15 mouse cellular contexts compared by ENCODE assay signal in the genomic region with DNA sequence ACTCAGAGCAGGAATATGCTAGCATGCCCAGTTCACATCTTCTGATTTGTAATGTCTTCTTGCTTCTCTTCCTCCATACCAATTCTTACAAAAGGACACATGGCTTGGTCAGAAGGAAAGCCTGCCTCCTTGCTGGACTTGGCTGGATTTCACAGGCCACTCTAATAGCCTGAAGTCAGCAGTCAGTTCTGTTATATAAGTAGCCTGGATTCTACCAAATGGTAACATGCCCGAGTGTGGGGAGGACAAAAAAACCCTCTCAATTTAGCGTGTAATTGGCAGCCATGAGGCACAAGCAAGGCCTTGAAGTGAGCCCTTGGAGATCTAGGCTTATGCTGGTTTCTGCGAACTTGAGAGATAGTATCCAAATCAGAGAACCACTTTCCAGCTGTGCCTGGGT. TPM values are rescaled to one million over a fixed set of nuclear protein-coding genes. Genes with fewer than 3 reads are reported as not detected.
DNase-seq lines count a peak whose midpoint lies in the region; ATAC-seq and TF ChIP-seq lines count a peak whose summit lies in the region.
"Had no signal": no experiment of that assay in that cellular context is flagged by ENCODE, and none has a peak within 500 bp of the region (broad histone marks: within the 10 kb centered on the region; RNA-seq: fewer than 3 reads in every experiment).

No protein-coding gene starts in this region.

- 87% methylated on average over 3 of the region's 3 CpGs for WGBS in kidney, embryonic 15.5 days
- WGBS in forebrain, embryonic 15.5 days = 88% methylated on average over 3 of the region's 3 CpGs
- 74% methylated on average over 3 of the region's 3 CpGs for WGBS in lung, adult 2 months

- H3K4me3 ChIP-seq in kidney, embryonic 15.5 days (replicated peaks) = no peak overlapping the region
- H3K4me3 ChIP-seq in forebrain, embryonic 15.5 days = no peak overlapping the region
- no peak overlapping the region for H3K4me3 ChIP-seq in lung, adult 2 months (replicated peaks; ENCODE audit: extremely low read depth, low read depth, low read length)
- H3K4me3 ChIP-seq: forebrain, embryonic 13.5 days; layer of hippocampus, adult 2 months; lung, embryonic 15.5 days; megakaryocyte, embryonic 14.5 days; neural tube, embryonic 13.5 days had no signal

- DNase-seq in cerebellum, postnatal 4 days (ENCODE audit: low spot score in 2 of 2) = no peak
- peak; percentile 46 to 63 for DNase-seq in kidney, adult 8-10 months
- DNase-seq in cerebellum, postnatal 25 days = peak; percentile 67 to 73
- no peak for DNase-seq in lung, adult 2 months
- DNase-seq in testis, postnatal 10 days (ENCODE audit: low spot score) = no peak
- DNase-seq: heart, postnatal 4 days; liver had no signal

- no peak overlapping the region for H3K9ac ChIP-seq in kidney, embryonic 15.5 days
- no peak overlapping the region for H3K9ac ChIP-seq in forebrain, embryonic 15.5 days (replicated peaks)
- H3K9ac ChIP-seq: forebrain, embryonic 13.5 days; lung, embryonic 15.5 days; neural tube, embryonic 13.5 days had no signal

- no peaks in the 10 kb centered on the region for H3K27me3 ChIP-seq in kidney, embryonic 15.5 days
- no peaks in the 10 kb centered on the region for H3K27me3 ChIP-seq in forebrain, embryonic 15.5 days
- H3K27me3 ChIP-seq: forebrain, embryonic 13.5 days; lung, embryonic 15.5 days; megakaryocyte, embryonic 14.5 days; neural tube, embryonic 13.5 days had no signal

- peak; percentile 70; the same call in 1 of the 2 replicates for ATAC-seq in cerebellum, adult (ENCODE audit: insufficient number of reproducible peaks, low FRiP score, low TSS enrichment)
- no peak for ATAC-seq in kidney, embryonic 15.5 days (replicated peaks; ENCODE audit: low FRiP score)
- ATAC-seq in forebrain, embryonic 15.5 days (replicated peaks) = no peak
- ATAC-seq: forebrain, embryonic 13.5 days had no signal

- no peaks in the 10 kb centered on the region for H3K9me3 ChIP-seq in kidney, embryonic 15.5 days (replicated peaks)
- H3K9me3 ChIP-seq in forebrain, embryonic 15.5 days = no peaks in the 10 kb centered on the region
- H3K9me3 ChIP-seq: forebrain, embryonic 13.5 days; lung, embryonic 15.5 days; megakaryocyte, embryonic 14.5 days; neural tube, embryonic 13.5 days had no signal

- H3K27ac ChIP-seq in kidney, embryonic 15.5 days = no peak overlapping the region
- H3K27ac ChIP-seq in forebrain, embryonic 15.5 days (replicated peaks) = no peak overlapping the region
- H3K27ac ChIP-seq: forebrain, embryonic 13.5 days; layer of hippocampus, adult 2 months; lung, embryonic 15.5 days; neural tube, embryonic 13.5 days had no signal

- H3K4me1 ChIP-seq in kidney, embryonic 15.5 days = peaks cover 19% of the 10 kb centered on the region; the same call in 1 of the 2 replicates
- H3K4me1 ChIP-seq in forebrain, embryonic 15.5 days = no peaks in the 10 kb centered on the region
- H3K4me1 ChIP-seq in lung, adult 2 months (ENCODE audit: control insufficient read depth, insufficient read depth, low read length) = no peaks in the 10 kb centered on the region
- H3K4me1 ChIP-seq: forebrain, embryonic 13.5 days; lung, embryonic 15.5 days; megakaryocyte, embryonic 14.5 days had no signal

- TF ChIP-seq CTCF in lung, adult 2 months (IDR thresholded peaks at IDR 0.05; ENCODE audit: insufficient read depth, low read length) = no peak

- TF ChIP-seq POLR2A in lung, adult 2 months (IDR thresholded peaks at IDR 0.05; ENCODE audit: borderline replicate concordance, extremely low read depth, low read depth, low read length) = no peak

- H3K4me2 ChIP-seq in kidney, embryonic 15.5 days = no peak overlapping the region
- H3K4me2 ChIP-seq in forebrain, embryonic 15.5 days (replicated peaks) = no peak overlapping the region
- H3K4me2 ChIP-seq: forebrain, embryonic 13.5 days; lung, embryonic 15.5 days; neural tube, embryonic 13.5 days had no signal

- peaks cover 81% of the 10 kb centered on the region for H3K36me3 ChIP-seq in kidney, embryonic 15.5 days
- peaks cover 68% of the 10 kb centered on the region for H3K36me3 ChIP-seq in forebrain, embryonic 15.5 days

RNA-seq across cellular contexts. Expression of a gene that starts 27.3 kb away (rescaled TPM):
- polyA plus RNA-seq in kidney, embryonic 15.5 days (2015; fragmentation: Nextera tagmentation; extraction: Ambion mirVana) = 165 and 173 TPM in 2 replicates
- 135 and 148 TPM in 2 replicates for polyA plus RNA-seq in forebrain, embryonic 15.5 days (2015; fragmentation: Nextera tagmentation; extraction: Ambion mirVana)
- polyA plus RNA-seq in lung, adult 2 months (2012; rRNA removed) = 18.1 and 26.2 TPM in 2 replicates

RNA-seq across cellular contexts. Expression of a gene that starts 27.5 kb away (rescaled TPM):
- 65.6 and 75.1 TPM in 2 replicates for polyA plus RNA-seq in kidney, embryonic 15.5 days (2015; fragmentation: Nextera tagmentation; extraction: Ambion mirVana)
- 84.3 and 85.0 TPM in 2 replicates for polyA plus RNA-seq in forebrain, embryonic 15.5 days (2015; fragmentation: Nextera tagmentation; extraction: Ambion mirVana)
- polyA plus RNA-seq in lung, adult 2 months (2012; rRNA removed) = 17.3 and 18.2 TPM in 2 replicates

Comparison
In these comparisons a context has a peak if more than half of its experiments do, and no peak if none do; other contexts are left out.
1. DNase-seq: peak in kidney, adult 8-10 months (2 of 2) and cerebellum, postnatal 25 days (2 of 2); none in cerebellum, postnatal 4 days (0 of 2), lung, adult 2 months (single experiment) and testis, postnatal 10 days (single experiment).